Mouse (Mus musculus): Measurements from ENCODE around the gene Dnajc3. TPM values are rescaled to one million over a fixed set of nuclear protein-coding genes. Genes with fewer than 3 reads are reported as not detected.

The Dnajc3 gene
- total RNA-seq, 2 experiments from 2014 or later = 16.0 to 19.3 TPM

- DNase-seq = no peak
- intact Hi-C loops (cut with DNase I) = no loop called here
Measured at GRCm38 (mm10) chr14:118928565-118928964, 9.2 kb upstream of the Dnajc3 start.

GRCm38 (mm10) chr14:118929779-118930178 lies 8.0 kb upstream of the Dnajc3 start:
- DNase-seq = no peak
- intact Hi-C loops (cut with DNase I) = no loop called here

GRCm38 (mm10) chr14:118930777-118931176 lies 7.0 kb upstream of the Dnajc3 start:
- intact Hi-C loops (cut with DNase I) = no loop called here
- DNase-seq = no peak

- intact Hi-C loops (cut with DNase I) = no loop called here
- no peak for DNase-seq
Measured at GRCm38 (mm10) chr14:118931181-118931580, 6.6 kb upstream of the Dnajc3 start.

GRCm38 (mm10) chr14:118932956-118933355 lies 4.8 kb upstream of the Dnajc3 start:
- DNase-seq = no peak
- intact Hi-C loops (cut with DNase I) = no loop called here

- DNase-seq = no peak
- intact Hi-C loops (cut with DNase I) = no loop called here
Measured at GRCm38 (mm10) chr14:118934686-118935085, 3.1 kb upstream of the Dnajc3 start.

- DNase-seq = no peak
- intact Hi-C loops (cut with DNase I) = no loop called here
Measured at GRCm38 (mm10) chr14:118936236-118936635, 1.5 kb upstream of the Dnajc3 start.

GRCm38 (mm10) chr14:118936952-118937351 lies 824 bp upstream of the Dnajc3 start:
- DNase-seq = no peak
- intact Hi-C loops (cut with DNase I) = no loop called here

- no peak for DNase-seq
- intact Hi-C loops (cut with DNase I) = no loop called here
Measured at GRCm38 (mm10) chr14:118938551-118938950, 775 bp downstream of the Dnajc3 start.

GRCm38 (mm10) chr14:118940796-118941495 lies 3.2 kb downstream of the Dnajc3 start:
- intact Hi-C loops (cut with DNase I) = no loop called here

GRCm38 (mm10) chr14:118942076-118942475 lies 4.3 kb downstream of the Dnajc3 start:
- intact Hi-C loops (cut with DNase I) = no loop called here
- no peak for DNase-seq

More at GRCm38 (mm10) chr14:118940796-118941495, 3.2 kb downstream of the Dnajc3 start:
- DNase-seq = no peak

- DNase-seq = no peak
- intact Hi-C loops (cut with DNase I) = no loop called here
Measured at GRCm38 (mm10) chr14:118944702-118945101, 6.9 kb downstream of the Dnajc3 start.

GRCm38 (mm10) chr14:118948841-118949240 lies 11.1 kb downstream of the Dnajc3 start:
- intact Hi-C loops (cut with DNase I) = no loop called here
- no peak for DNase-seq

GRCm38 (mm10) chr14:118951912-118952583 lies 14.3 kb downstream of the Dnajc3 start:
- DNase-seq = no peak
- intact Hi-C loops (cut with DNase I) = loop anchor here (5.0 kb wide), 1 partner anchor 40 kb away; no protein-coding TSS in a partner anchor

GRCm38 (mm10) chr14:118958010-118958409 lies 20.2 kb downstream of the Dnajc3 start:
- intact Hi-C loops (cut with DNase I) = no loop called here
- DNase-seq = no peak

- no peak for DNase-seq
- intact Hi-C loops (cut with DNase I) = no loop called here
Measured at GRCm38 (mm10) chr14:118965356-118966000, 27.7 kb downstream of the Dnajc3 start.

- no peak for DNase-seq
- intact Hi-C loops (cut with DNase I) = no loop called here
Measured at GRCm38 (mm10) chr14:118967646-118968045, 29.9 kb downstream of the Dnajc3 start.

GRCm38 (mm10) chr14:118972268-118972667 lies 34.5 kb downstream of the Dnajc3 start:
- DNase-seq = no peak
- intact Hi-C loops (cut with DNase I) = no loop called here

- intact Hi-C loops (cut with DNase I) = loop anchor here (5.0 kb wide), 1 partner anchor 70 kb away; no protein-coding TSS in a partner anchor
- DNase-seq = no peak
Measured at GRCm38 (mm10) chr14:118977136-118977816, 39.5 kb downstream of the Dnajc3 start.

- intact Hi-C loops (cut with DNase I) = loop anchor here (5.0 kb wide), 1 partner anchor 72 kb away; no protein-coding TSS in a partner anchor
- no peak for DNase-seq
Measured at GRCm38 (mm10) chr14:118979571-118980325, 42.0 kb downstream of the Dnajc3 start.

All from gastrocnemius, postnatal 36 days (tissue).